Mouse (Mus musculus): Measurements from ENCODE around the gene Il3.

GRCm38 (mm10) chr11:54223637-54224474, 43.2 kb downstream of the Il3 start:
- TF ChIP-seq MYOD1 (IDR thresholded peaks at IDR 0.05; ENCODE audit: control insufficient read depth in 1 of 3, insufficient read length in 2 of 3, low read depth in 2 of 3) (peak; percentile 92 to 100 (median 99)), POLR2A (IDR thresholded peaks at IDR 0.05; ENCODE audit: insufficient read length, low read depth) (peak; percentile 19), SRF (IDR thresholded peaks at IDR 0.05; ENCODE audit: control insufficient read depth, insufficient read length, low read depth) (no peak), MYOG (IDR thresholded peaks at IDR 0.05; ENCODE audit: control insufficient read depth in 1 of 3, insufficient read depth in 1 of 3, insufficient read length in 2 of 3, low read depth in 2 of 3) (peak in 1 of 3 experiments; percentile 66), CEBPB (IDR thresholded peaks at IDR 0.05; ENCODE audit: insufficient read depth, poor library complexity, severe bottlenecking) (peak; percentile 64; the same call in 1 of the 2 replicates), TCF12 (IDR thresholded peaks at IDR 0.05; ENCODE audit: insufficient read depth, poor library complexity, severe bottlenecking) (peak; percentile 32), USF1 (IDR thresholded peaks at IDR 0.05; ENCODE audit: low read depth) (no peak), TCF3 (IDR thresholded peaks at IDR 0.05; ENCODE audit: insufficient read length, low read depth) (peak; percentile 55)

All from myocyte (in vitro differentiated cells).